Mouse (Mus musculus) cerebellum, adult 11-12 months (tissue): Measurements from ENCODE around the gene St3gal3.

ENCODE experiments used
- DNase-seq: peaks from one replicate; pipeline ENCODE4 v3.0.0; 2022

Gene St3gal3

DNA sequence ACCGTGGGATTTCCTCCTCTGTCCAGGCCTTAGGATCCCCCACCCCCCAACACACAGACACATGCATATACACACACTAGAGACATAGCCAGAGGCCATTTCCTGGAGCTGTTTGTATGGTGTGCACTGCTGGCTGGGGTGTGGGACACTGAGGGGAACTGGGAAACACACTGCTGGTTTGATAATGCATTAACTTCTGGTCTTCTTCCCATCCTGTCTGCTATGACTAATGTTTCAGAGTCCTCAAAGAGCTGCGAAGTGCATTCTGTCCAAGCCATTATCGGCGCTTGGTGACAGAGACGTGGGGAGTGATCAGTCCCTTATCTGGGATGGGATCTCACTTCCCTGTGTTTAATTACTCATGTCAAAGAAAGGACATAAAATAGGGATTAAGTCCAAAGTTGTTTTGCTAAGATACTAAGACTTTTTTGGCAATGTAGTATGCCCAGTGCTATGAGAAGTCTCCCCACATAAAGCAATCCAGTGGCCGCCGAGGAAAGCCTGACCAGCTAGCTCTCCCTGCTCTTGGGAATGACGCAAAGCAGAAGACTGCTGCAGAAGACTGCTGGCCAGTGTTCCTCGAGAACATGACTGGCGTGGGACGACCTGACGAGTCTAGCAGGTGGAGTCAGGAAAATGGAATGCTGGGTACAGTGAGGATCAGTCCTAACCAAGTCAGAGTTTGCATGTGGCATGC is 85.0 kb downstream of the St3gal3 start:
- no peak for DNase-seq

DNA sequence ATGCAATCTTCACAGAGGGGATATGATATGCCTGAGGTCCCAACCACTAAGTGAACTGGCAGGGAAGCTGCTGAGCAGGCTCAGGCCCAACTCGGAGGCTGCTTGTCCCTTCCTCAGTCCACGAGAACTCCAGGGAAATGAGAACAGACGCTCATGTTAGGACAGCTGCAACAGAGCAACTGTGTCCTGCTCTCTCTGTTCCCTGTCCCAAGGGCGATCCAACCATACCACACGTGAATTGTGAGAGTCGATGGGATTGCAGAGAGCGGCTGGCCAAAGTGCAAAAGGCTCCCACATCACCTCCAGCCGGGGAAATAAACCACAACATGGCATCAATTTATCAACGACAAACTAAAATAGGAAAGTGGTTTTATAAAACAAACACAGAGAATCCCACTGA is 90.2 kb downstream of the St3gal3 start:
- DNase-seq = no peak

DNA sequence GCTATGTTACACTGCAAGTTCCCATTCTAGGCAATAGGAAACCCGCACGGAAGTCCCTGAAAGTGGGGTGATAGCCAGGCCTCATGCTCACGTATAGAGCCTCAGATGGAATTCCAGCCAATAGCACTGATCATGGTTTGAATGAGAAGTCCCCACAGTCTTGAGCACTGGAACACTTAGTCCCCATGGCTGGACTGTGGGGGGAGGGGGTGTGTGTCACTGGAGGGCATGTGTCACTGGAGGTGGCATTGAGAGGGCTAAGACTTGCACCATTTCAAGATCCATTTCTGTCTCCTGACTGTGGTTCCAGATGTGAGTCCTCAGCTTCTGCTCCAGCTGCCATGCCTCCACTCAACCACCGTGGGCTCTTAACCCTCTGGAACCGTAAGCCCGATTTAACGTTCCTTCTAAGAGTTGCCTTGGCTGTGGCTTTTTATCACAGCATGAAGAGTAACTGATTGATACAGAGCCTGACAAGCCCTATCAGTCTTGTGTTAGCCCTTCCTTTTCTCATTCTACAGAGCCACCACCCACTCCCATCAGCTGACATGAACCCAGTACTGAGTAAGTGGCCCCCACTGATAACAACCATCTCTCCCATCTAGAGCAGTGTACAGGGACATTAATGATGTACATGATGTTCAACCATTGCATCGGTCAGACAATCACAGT is 91.2 kb downstream of the St3gal3 start:
- DNase-seq = no peak

DNA sequence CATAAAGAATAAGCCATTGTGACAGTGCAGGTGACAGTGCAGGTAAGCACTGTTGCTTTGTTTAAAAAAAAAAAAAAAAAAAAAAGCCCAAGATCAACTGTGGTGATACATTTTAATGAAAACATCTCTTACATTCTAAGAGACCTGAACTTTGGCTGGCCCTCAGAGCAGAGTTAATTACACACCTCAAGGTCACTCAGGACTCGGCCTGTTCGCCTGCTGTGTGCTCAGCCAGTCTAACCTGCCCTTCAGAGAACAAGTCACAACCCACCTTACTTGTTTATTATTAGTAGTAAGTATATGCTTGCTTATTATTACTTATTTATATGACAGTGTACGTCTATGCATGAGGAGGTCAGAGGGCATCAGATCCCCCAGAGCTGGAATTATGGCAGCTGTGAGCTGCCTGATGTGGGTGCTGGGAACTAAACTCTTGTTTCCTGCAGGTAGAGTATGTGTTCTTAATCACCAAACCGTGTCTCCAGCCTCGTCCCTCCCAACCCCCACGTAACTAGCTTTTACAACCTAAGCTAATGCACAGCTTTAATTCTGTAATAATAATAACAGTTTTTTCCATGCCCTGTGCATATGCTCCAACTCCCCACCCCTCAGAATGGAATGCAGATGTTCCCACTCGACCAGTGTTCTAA is 91.9 kb downstream of the St3gal3 start:
- DNase-seq = no peak

DNA sequence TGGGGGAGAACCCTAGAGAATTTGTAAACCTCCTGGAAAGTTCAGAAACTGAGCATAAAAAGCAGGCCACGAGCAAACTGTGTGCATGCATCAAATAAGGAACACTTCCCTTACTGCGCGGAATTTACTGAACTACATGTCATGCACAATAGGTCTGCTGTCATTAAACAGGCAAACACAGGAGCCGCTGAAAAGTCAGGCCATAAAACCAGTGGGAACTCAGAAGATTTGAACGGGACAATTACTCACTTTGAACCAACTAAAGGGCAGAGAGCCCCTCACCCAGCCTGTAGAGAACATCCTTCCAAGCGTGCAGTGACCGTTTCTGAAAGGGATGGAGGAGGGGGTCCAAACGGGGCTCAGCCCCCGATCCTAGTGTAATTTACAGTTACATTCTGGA is 93.6 kb downstream of the St3gal3 start:
- no peak for DNase-seq

DNA sequence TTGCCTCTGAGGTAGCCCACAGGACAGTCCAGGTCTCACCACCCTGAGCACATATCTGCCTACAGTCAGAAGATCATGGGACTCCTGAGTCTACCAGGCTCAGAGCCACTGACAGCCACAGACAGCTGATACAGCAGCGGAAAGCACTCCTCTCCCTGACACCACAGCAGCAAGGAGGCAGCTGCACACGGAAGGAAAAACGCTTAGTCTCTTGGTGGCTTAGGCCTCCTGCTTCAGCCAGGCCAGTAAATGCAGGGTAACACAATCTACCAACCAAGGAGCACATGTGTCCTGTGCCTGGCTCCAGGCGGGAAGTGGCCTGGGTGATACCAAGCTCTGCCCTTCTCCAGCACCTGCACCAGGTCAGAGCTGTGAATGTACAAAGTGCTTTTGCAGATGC is 94.1 kb downstream of the St3gal3 start:
- no peak for DNase-seq

DNA sequence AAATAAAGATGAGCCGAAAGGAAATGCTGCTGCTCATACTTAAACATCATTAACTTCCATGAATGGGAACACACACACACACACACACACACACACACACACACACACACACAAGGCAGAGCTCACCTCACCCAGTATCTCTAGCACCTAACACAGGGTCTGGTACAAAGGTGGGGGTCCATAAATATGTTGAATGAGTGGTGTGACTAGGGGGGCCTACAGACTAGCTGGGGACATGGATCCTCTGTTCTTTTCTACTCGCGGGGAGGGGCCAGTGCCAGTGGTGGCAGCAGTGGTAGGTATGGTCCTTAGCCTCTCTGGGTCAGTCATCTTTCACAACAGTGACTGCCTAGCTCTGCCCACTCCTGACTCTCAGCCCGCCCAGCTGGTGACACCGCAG is 94.8 kb downstream of the St3gal3 start:
- DNase-seq = no peak

DNA sequence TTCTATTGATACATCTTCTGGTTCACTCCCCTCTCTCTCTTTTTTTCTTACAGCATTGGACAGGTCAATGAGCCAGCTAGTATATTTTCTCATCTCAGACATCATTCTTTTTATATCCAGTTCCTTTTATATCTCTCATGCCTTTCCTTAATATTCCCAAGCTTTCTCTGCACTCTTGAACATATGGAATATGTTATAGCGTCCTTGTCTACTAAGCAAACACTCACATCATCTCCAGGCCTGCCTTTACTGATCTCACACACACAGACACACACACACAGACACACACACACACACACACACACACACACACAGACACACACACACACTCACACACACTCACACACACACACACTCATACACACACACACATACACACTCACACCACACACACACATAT is 96.7 kb downstream of the St3gal3 start:
- no peak for DNase-seq

DNA sequence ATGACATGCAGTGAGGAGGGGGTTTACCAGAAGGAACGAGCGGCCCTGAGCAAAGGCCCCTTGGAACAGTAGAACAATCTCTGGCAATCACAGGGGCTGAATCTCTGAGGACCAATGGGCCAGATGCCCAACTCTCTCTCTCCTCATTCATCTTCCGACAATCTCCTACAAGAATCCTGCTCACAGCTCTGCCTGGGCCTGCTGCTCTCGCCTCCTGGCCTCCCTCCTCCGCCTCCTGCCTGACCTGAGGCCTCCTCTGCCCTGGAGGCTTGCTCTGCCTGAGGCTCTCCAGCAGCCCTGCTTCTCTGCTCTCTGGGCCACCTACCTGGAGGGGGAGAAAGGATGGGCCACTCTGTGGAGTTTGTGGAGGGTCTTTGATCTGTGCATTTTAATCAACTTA is 97.3 kb downstream of the St3gal3 start:
- no peak for DNase-seq

DNA sequence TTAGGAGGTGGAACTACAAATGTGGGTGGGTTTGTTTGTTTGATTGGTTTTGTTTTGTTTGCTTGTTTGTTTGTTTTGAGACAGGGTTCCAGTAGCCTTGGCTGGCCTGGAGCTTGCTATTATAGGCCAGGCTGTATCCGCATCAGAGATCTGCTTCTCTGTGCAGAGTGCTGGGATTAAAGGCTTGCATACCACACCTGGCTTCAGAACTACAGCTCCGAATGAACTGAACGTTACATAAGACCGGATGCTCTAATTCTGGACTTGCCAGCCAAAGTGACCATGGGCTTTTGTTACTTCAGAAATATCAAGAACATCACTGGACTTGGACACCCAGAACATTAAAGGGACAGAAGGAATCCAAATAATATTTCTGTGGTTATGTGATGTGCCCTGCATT is 98.2 kb downstream of the St3gal3 start:
- no peak for DNase-seq

DNA sequence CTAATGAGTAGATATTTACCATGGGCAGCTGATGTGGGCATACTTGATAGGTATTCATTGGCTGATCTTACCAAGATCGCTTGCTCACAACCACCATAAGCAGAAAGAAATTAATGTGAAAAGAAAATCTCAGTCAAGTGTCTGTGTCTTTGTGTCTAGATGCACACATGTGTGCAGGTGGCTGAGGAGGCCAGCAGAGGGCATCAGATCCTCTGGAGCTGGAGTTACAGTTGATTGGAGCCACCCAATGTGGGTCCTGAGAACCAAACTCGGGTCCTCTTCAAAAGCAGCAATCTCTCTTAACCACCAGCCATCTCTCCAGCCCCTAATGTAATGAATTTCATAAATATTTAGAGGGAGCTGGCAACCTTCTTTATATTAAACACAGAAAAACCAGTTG is 99.6 kb downstream of the St3gal3 start:
- no peak for DNase-seq

DNA sequence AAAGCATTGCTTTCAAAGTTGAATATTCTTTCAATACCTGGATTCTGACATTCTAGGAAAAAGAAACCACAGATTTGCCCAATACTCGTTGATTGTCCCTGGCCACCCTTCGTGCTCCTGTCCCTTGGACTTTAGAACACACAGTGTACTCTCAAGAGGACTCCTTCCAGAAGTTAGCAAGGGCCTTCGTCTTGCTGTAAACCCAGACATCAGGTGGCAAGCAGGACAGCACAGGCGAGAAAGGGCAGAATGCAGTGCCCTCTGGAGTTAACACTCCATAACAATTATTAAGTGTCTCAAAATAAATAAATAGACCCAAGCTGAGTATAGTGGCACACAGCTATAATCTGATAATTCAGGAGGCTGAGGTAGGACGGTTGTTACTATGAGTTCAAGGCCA is 101.7 kb downstream of the St3gal3 start:
- DNase-seq = no peak

DNA sequence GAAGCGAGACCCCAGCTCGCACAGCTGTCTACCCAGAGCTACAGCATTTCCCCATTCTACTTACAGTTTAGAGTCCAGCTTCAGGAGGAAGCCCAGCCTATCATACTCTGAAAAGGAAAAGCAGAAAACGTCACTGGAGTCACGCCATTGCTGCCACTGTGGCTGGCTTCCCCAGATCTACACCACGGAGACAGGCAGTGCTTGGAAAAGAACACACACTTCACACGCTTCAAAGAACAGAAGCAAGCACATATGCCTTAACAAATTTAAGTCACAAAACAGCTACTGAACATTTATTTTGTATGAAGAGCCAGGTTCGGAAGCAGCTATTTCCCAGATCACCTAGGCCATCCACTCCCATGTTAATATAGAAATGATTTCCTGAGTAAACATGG is 102.9 kb downstream of the St3gal3 start:
- no peak for DNase-seq

DNA sequence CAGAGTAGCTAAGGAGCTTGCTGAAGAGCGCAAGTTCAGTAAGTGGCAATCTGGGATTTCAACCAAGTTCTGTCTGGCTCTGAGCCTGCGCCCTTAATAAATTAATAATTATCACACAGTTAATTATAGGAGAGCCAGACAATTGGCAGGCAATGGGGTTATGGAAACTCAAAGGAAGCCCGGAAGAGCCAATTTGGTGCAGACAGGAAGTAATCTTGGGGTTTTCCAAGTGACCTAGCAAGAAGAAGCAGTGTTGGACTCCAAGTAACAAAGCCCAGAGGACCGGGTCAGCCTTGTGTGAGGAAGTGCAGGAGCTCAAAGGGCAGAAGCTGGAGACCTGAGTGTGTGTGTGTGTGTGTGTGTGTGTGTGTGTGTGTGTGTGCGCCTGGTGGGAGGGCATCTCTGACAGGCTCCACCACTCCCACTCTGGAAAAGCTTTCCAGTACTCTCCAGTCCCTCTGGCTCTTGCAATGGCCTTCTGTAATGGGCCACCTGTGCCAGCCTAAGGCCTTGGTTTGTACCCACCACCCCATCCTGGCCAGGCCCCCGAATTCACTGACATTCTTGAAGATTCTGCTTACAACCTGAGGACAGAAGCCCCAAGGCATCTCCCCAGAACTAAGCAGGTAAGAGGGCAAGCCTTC is 103.5 kb downstream of the St3gal3 start:
- no peak for DNase-seq

DNA sequence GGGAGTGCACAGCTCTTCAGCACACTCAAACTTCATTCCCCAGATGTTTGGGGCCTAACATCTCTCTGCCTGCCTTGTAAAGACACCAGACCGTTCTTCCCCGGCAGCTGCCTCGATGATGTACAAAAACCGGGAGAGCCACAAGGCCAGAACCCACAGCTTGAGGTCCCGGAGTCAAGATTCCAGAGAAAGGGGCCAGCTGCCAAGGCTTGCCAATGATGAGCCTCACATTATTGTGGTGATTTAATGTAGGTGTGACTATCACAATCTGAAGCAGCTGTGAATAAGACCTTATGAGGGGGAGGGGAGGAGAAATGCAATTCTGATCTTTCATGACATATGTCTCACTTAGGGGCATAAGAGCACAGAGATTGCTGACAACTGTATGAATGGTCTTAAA is 104.4 kb downstream of the St3gal3 start:
- DNase-seq = no peak

DNA sequence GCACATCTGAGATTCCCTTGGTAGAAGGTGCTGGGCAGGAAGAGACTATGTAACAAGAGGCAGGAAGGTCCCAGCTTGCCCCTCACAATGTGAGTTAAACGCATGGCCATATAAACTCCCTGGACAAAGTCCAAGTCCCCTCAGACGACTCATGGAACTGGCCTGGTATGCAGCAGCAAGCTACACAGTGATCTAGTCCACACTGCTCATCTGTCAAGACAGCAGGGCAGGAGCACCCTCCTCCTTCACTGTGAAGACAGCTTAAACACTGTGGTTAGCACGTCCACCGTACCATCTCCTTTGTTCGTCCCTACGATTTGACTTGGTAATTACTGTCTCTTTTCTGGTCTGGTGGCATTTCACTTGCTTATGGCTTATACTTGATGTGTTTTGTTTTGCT is 104.8 kb downstream of the St3gal3 start:
- DNase-seq = no peak

DNA sequence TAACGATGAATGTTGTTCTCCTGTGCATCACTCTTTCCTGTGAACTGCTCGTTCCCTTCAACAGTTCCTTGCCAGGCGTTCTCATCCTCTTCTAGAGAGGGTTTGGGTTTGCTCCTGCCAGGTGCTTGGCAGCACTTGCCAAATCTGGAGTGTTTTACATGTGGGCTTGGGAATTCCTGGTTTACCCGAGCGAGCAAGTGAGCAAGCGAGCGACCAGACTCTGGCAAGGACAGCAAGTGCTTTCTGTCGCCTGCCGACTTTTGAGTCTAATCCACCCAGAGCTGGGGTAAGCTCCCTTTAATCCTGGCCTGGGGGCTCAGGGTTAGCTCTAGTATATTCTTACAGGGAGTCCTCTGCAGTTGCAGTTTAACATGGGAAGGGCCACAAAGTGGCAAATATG is 105.7 kb downstream of the St3gal3 start:
- DNase-seq = no peak

DNA sequence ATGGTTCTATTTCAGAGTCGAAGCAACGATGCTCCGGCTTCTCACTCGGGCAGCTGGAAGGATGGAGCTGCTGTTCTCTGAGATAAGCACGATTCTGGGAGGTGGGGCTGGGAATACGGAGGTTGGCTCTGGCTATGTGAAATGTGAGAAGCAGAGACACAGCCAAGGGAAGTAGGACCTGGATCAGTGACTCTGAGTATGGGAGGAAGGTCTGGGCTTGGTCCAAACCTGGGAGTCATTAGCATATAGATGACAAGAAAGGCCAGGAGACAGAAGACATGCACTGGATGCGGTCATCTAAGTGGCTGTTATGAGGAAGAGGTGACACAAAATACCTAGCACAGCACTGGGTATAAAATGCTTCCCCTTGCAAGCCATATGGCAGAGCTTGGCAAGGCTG is 108.8 kb downstream of the St3gal3 start:
- no peak for DNase-seq

DNA sequence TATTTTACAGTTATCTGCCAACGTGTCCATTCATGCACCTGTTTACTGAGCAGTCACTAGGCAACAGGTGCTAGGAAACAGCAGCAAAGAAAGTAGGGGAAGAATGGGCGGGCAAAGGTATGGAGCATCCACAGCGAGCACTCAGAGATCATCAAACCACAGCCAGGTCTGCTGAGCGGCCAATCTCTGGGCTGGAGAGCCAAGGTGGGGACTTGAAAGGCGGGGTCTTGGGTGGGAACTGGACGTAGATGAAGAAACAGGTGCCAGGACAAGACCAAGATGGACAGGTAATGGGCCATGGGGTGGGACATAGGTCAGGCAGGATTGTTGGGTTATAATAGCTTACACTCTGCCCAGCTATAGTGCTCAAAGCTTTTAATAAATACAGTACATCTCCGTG is 109.3 kb downstream of the St3gal3 start:
- DNase-seq = no peak

DNA sequence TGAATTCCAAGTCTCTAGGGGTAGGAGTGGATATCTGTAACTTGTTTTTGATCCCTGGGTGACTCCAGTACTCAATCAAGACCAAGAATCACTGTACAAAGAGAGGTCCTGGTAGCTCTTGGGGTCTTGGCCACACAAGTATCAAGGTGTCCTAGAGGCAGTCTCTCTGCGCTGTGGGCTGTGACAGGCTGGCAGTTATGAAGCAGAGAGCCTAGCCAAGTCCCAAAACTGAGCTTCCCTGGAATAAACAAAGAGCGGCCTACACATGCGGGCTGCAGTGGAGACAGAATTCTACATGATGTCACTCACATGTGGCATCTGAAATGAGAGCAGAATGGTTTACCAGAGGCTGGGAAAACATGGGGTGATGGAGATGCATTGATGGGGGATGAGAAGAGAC is 111.9 kb downstream of the St3gal3 start:
- DNase-seq = no peak

DNA sequence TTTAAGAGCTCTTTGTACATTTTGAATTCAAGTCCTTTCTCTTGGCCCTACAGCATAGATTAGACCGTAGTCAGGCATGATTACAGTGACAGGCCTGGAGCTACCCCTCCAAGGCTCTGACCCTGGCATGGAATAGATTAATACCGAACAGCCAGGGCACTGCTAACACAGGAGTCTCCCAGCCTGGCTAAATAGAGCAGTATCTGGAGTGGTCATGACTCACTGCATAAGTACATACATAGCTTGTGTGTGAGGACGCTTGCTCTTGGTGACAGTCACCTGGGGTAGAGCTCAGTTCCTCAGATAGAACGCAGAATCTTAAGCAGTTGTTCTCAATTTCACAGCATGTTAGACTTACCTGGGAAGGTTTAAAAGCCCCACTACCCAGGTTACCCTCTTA is 112.3 kb downstream of the St3gal3 start:
- DNase-seq = no peak

DNA sequence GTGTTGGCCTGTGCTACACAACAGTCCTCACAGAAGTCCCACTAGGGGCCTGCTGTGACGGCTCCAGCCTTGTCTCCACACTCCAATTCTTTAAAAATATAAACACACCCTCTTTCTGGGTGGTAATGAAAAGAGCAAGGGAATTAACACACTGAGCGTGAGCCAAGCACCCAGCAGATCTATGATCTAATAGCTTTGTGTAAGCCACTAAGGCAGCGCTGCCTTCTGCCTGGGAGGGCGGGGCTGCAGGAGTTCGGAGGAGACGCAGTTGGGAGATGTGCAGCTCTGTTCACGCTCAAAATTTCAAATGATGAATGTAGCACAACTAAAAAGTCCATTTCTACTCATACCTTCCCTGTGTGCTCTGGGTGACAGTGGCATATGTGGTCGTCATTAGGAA is 115.1 kb downstream of the St3gal3 start:
- no peak for DNase-seq

DNA sequence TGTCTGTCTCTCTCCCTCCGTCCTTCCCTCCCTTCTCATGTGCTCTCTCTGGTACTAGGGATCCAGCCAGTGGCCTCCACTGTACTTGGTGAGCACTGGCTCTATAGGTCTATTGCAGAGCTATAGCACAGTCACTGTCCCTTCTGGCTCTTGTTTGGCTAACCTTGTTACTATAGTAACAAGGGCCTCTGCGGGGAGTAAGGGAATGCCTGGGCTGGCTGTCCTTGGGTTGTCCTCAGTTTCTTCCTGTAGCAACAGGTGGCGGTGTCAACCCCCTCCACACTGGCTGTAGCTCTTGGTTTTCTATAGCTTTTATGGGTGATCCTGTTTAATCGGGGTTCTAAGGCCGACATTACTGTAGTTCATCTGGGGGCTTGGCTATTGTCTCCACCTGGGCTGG is 115.5 kb downstream of the St3gal3 start:
- DNase-seq = no peak
